Comparison of ENCODE assay signal across 7 mouse cellular contexts in the genomic region with DNA sequence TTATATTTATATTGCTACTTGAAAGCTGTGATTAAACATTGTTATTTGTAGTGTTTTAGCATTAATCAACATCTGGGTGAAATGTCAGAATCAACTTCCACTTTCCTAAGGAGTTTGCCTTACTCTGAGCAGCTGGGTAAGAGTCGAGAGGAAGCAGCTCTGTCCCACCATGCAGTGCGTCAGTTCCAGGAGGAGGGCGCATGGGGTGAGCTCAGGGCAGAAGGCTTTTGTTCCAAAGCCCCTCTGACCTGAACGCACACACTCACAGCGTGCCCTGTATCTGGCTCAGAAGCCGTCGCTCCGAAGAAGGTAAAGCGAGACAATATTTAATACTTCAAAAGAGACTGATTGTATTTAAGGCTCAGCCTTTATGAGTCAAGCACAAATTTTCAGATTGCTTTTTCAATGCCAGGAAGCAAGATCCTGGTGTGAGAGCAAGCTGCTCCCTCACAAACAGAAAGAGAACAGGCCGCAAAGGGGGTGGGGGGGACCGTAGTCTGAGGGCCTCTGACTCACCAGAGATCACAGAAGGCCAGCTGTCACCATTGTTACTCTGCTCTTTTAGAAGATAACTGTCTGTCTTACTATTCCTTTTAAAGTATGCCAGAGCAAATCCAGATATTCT.
DNase-seq lines count a peak whose midpoint lies in the region; ATAC-seq and TF ChIP-seq lines count a peak whose summit lies in the region.

No protein-coding gene starts in this region.

- TF ChIP-seq CTCF in brain, embryonic 14.5 days (IDR thresholded peaks at IDR 0.05; ENCODE audit: borderline replicate concordance, extremely low read depth, insufficient read depth, insufficient read length), result no peak

- H3K4me2 ChIP-seq in heart, embryonic 15.5 days, result no peak overlapping the region; the same call in 1 of the 2 replicates

- H3K4me1 ChIP-seq in heart, embryonic 15.5 days (replicated peaks), result no peaks in the 10 kb centered on the region

- H3K4me3 ChIP-seq in heart, embryonic 15.5 days, result no peak overlapping the region

- no peaks in the 10 kb centered on the region for H3K9me3 ChIP-seq in heart, embryonic 15.5 days (replicated peaks)

- ATAC-seq in heart, embryonic 15.5 days (replicated peaks; ENCODE audit: insufficient number of reproducible peaks, insufficient read depth, low FRiP score, low read depth), result peak; percentile 60; the same call in 1 of the 2 replicates
- peak; percentile 82 for ATAC-seq in megakaryocyte-erythroid progenitor cell, adult 5-6 weeks (replicated peaks; ENCODE audit: low FRiP score, low TSS enrichment, poor library complexity, severe bottlenecking)
- ATAC-seq in erythroid progenitor cell, adult 5-6 weeks (replicated peaks; ENCODE audit: low FRiP score, poor library complexity, severe bottlenecking), result no peak

- no peak overlapping the region for H3K9ac ChIP-seq in heart, embryonic 15.5 days

- peak overlapping the region; percentile 9; the same call in 1 of the 2 replicates for H3K27ac ChIP-seq in heart, embryonic 15.5 days

- H3K27me3 ChIP-seq in heart, embryonic 15.5 days, result no peaks in the 10 kb centered on the region

- 41% methylated on average over 11 of the region's 11 CpGs for WGBS in heart, embryonic 15.5 days

- TF ChIP-seq POLR2A in brain, embryonic 14.5 days (IDR thresholded peaks at IDR 0.05; ENCODE audit: borderline replicate concordance, extremely low read depth, insufficient read depth, insufficient read length, poor library complexity, severe bottlenecking), result no peak

- peak; percentile 67 for DNase-seq in brain, embryonic 14.5 days (ENCODE audit: low read depth)
- peak; percentile 65 for DNase-seq in embryo, embryonic 10 days (ENCODE audit: low spot score)
- DNase-seq in kidney, postnatal 25 days, result peak; percentile 34 to 70
- peak; percentile 35 for DNase-seq in thymus, postnatal 25 days

- H3K36me3 ChIP-seq in heart, embryonic 15.5 days, result no peaks in the 10 kb centered on the region
